Mouse (Mus musculus) forebrain, postnatal 0 days (tissue): ENCODE results near the gene Sipa1l3. TPM values are rescaled to one million over a fixed set of nuclear protein-coding genes. Genes with fewer than 3 reads are reported as not detected.

ENCODE experiments used
- ATAC-seq: fragments of 200-750 bp; cut with Nextera tagmentation; 2 replicates; pipeline ENCODE4 v1.8.0; 2017; ENCODE audit warnings: mild to moderate bottlenecking, moderate library complexity
- DNase-seq: peaks from one replicate; pipeline ENCODE4 v3.0.0-alpha.2; 2015
- H3K27ac ChIP-seq: fragments of 300-500 bp; sonication (generic); 2 replicates; pipeline ENCODE4 v1.5.1; 2014; ENCODE audit warnings: low read depth, mild to moderate bottlenecking, antibody characterized with exemption, low read length, moderate library complexity, mixed read lengths
- H3K27me3 ChIP-seq: fragments of 300-500 bp; sonication (generic); 2 replicates; pipeline ENCODE4 v1.6.1; 2014; ENCODE audit warnings: mild to moderate bottlenecking, low read length, mixed read lengths; ENCODE audit not compliant: insufficient read depth
- H3K36me3 ChIP-seq: fragments of 300-500 bp; sonication (generic); 2 replicates; pipeline ENCODE4 v1.6.1; 2014; ENCODE audit warnings: mild to moderate bottlenecking, moderate library complexity; ENCODE audit not compliant: insufficient read depth
- H3K4me1 ChIP-seq: fragments of 300-500 bp; sonication (generic); 2 replicates; pipeline ENCODE4 v1.6.1; 2014; ENCODE audit warnings: antibody characterized with exemption; ENCODE audit not compliant: insufficient read depth
- H3K4me2 ChIP-seq: fragments of 300-500 bp; sonication (generic); 2 replicates; pipeline ENCODE4 v1.6.1; 2014; ENCODE audit warnings: low read depth, mild to moderate bottlenecking, moderate library complexity
- H3K4me3 ChIP-seq: fragments of 300-500 bp; sonication (generic); 2 replicates; pipeline ENCODE4 v1.5.1; 2014; ENCODE audit warnings: low read depth, low read length, mixed read lengths
- H3K9ac ChIP-seq: fragments of 300-500 bp; sonication (generic); 2 replicates; pipeline ENCODE4 v1.6.1; 2014; ENCODE audit warnings: mild to moderate bottlenecking
- H3K9me3 ChIP-seq: fragments of 300-500 bp; sonication (generic); 2 replicates; pipeline ENCODE4 v1.6.1; 2016; ENCODE audit warnings: low read length
- CTCF ChIP-seq: sonication (generic); IDR thresholded peaks from 2 replicates; pipeline ENCODE4 v1.5.1; 2016; ENCODE audit warnings: antibody characterized with exemption, control low read depth, low read depth
- WGBS: fragments of 180-500 bp; shearing (Covaris S2); extraction: QIAGEN DNeasy Blood & Tissue Kit; methylation state at CpG from one replicate; pipeline ENCODE4 v1.1.7; 2014; 5-methylcytosine and 5-hydroxymethylcytosine counted together
- polyA plus RNA-seq: library from polyadenylated mRNA; unstranded; fragments of >200 nt; fragmentation: Nextera tagmentation; extraction: Ambion mirVana; gene quantifications from 2 replicates; pipeline ENCODE4 v1.2.1, GENCODE M21; 2015
- total RNA-seq: library from RNA; depleted of rRNA; stranded (reverse); fragments of >200 nt; gene quantifications from 2 replicates; pipeline ENCODE4 v1.2.3, GENCODE M21; 2014

Gene Sipa1l3
- total and polyA plus RNA-seq, 2 experiments from 2014 or later: 12.1 to 44.1 TPM

GRCm38 (mm10) chr7:29499071-29499470, 19.4 kb downstream of the Sipa1l3 start:
- WGBS: 87% methylated on average over 6 of the region's 6 CpGs

GRCm38 (mm10) chr7:29496953-29497590, 21.4 kb downstream of the Sipa1l3 start:
- H3K4me1 ChIP-seq: no peaks in the 10 kb centered on the region
- WGBS: 56% methylated on average over 10 of the region's 10 CpGs
- no peak overlapping the region for H3K27ac ChIP-seq
- ATAC-seq (0 out of 2 replicates have a peak, but pooled peaks have one; percentile 8), DNase-seq (peak; percentile 18)
- H3K4me3 ChIP-seq: no peak overlapping the region
- no peak overlapping the region for H3K9ac ChIP-seq
- no peak overlapping the region for H3K4me2 ChIP-seq
- H3K36me3 ChIP-seq: no peaks in the 10 kb centered on the region
- TF ChIP-seq CTCF: no peak
- no peaks in the 10 kb centered on the region for H3K27me3 ChIP-seq
- no peaks in the 10 kb centered on the region for H3K9me3 ChIP-seq

More at GRCm38 (mm10) chr7:29499071-29499470, 19.4 kb downstream of the Sipa1l3 start:
- Histone ChIP-seq H3K9me3 (no peaks in the 10 kb centered on the region), H3K36me3 (no peaks in the 10 kb centered on the region), H3K27me3 (no peaks in the 10 kb centered on the region), H3K9ac (no peak overlapping the region), H3K4me2 (no peak overlapping the region), H3K4me3 (no peak overlapping the region), H3K4me1 (no peaks in the 10 kb centered on the region), H3K27ac (no peak overlapping the region)
- ATAC-seq: no peak
- TF ChIP-seq CTCF: no peak
- DNase-seq: no peak

DNA sequence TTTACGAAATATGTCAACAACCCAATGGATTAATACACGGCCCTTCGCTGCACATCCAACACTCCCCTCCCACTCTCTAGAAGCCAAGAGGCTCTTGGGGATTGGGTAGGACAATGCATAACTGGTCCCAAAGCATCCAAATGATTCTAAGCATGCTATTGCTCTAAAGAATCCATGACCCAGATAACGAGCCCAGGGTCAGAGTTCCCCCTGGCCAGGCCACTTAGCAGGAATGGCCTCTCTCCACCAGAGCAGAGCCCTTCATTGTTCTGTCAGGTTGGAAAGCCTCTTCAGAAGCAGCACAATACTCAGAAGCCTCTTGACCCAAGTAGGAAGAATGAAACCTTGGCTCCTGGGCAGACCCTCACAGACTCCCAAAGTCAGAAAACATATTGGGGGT, 22.1 kb downstream of the Sipa1l3 start:
- no peak for TF ChIP-seq CTCF
- Histone ChIP-seq H3K9me3 (no peaks in the 10 kb centered on the region), H3K27ac (no peak overlapping the region), H3K4me2 (no peak overlapping the region), H3K4me1 (no peaks in the 10 kb centered on the region), H3K36me3 (no peaks in the 10 kb centered on the region), H3K4me3 (no peak overlapping the region), H3K9ac (no peak overlapping the region), H3K27me3 (no peaks in the 10 kb centered on the region)
- WGBS: 57% methylated on average over 4 of the region's 4 CpGs
- no peak for ATAC-seq
- no peak for DNase-seq

DNA sequence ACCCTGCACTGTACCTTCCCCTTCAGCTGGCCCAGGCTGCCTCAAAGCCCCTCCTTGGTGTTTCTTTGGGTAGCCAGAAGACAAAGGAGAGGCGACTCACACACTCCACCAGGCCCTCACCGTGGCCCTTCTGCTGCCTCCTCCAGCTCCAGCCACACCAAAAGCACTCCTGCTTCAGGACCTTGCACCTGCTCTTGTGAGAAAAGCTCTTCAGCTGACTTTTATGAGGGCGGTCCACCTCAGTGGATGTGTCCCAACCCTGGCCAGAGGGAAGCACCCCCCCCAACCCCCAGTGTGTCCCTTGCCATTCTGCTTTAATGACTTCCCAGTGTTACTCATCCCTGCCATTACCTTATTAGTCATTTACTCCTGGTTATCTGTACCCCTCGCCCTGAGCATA, 22.6 kb downstream of the Sipa1l3 start:
- no peak overlapping the region for H3K27ac ChIP-seq
- no peak for ATAC-seq
- DNase-seq: no peak
- no peaks in the 10 kb centered on the region for H3K36me3 ChIP-seq
- H3K27me3 ChIP-seq: no peaks in the 10 kb centered on the region
- 59% methylated on average over 4 of the region's 4 CpGs for WGBS
- no peak overlapping the region for H3K4me3 ChIP-seq
- TF ChIP-seq CTCF: no peak
- no peaks in the 10 kb centered on the region for H3K4me1 ChIP-seq
- no peak overlapping the region for H3K9ac ChIP-seq
- no peak overlapping the region for H3K4me2 ChIP-seq
- no peaks in the 10 kb centered on the region for H3K9me3 ChIP-seq

DNA sequence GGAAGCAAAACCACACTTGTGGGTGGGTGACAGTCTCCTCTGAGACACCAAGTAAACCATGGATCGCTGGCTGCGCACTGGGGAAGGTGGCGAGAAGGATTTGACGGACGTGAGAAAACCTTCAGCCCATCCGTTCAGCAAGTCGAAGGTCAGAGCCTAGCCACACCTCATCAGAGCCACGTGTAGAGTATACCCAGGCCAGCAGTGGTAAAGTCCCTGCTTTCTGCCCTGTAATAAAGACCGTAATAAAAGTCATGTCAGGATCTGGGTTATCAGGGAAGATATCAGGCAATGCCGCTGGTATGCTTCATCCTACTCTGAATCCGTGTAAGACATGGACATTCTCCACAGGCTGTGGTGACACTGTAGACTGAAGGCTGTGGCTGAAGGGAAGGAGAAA, 23.6 kb downstream of the Sipa1l3 start:
- H3K4me2 ChIP-seq: no peak overlapping the region
- H3K4me1 ChIP-seq: peaks cover 2% of the 10 kb centered on the region; the same call in 1 of the 2 replicates
- H3K9me3 ChIP-seq: no peaks in the 10 kb centered on the region
- no peak for TF ChIP-seq CTCF
- no peak overlapping the region for H3K9ac ChIP-seq
- WGBS: 94% methylated on average over 11 of the region's 11 CpGs
- no peaks in the 10 kb centered on the region for H3K36me3 ChIP-seq
- H3K27ac ChIP-seq: no peak overlapping the region
- no peaks in the 10 kb centered on the region for H3K27me3 ChIP-seq
- ATAC-seq (no peak), DNase-seq (no peak)
- H3K4me3 ChIP-seq: no peak overlapping the region

DNA sequence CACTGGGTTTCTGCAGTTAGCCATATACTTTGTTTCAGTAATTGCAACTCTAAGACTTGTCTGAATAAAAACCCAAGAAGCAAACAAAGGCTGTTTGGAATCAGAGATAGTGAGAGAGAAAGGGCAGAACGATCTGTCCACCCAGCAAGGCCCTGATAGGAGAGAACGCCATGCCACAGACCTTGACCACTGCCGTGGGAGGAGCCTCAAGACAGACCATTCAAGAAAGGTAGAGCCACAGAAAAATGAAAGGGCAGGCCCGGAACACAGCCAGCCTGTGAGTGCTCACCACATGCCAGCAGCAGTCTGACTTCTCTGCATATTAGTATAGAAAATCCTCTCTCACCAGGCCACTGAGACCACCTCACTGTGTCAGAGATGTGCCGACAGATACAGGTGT, 24.4 kb downstream of the Sipa1l3 start:
- ATAC-seq (no peak), DNase-seq (no peak)
- WGBS: 86% methylated on average over 5 of the region's 5 CpGs
- Histone ChIP-seq H3K27ac (no peak overlapping the region), H3K36me3 (no peaks in the 10 kb centered on the region), H3K4me1 (peaks cover 2% of the 10 kb centered on the region; the same call in 1 of the 2 replicates), H3K9ac (no peak overlapping the region), H3K9me3 (no peaks in the 10 kb centered on the region), H3K27me3 (no peaks in the 10 kb centered on the region), H3K4me3 (no peak overlapping the region), H3K4me2 (no peak overlapping the region)
- TF ChIP-seq CTCF: no peak

DNA sequence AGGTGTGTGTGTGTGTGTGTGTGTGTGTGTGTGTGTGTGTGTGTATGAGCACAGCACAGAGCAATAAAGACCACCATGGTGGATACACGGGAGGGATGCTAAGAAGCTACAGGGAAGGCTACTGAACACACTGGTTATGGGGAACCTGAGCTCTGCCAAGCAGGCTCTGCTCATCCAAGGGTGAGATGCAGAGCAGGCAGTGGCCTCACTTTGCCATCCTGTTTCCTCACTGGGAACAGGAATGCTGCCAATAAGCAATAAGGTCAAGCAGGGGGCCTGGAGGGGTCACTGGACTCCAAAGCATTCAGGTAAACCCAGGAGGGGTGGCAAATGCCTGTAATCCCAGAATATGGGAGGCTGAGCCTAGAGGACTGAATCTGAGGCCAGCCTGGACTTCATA, 25.4 kb downstream of the Sipa1l3 start:
- no peak for TF ChIP-seq CTCF
- WGBS: 63% methylated on average over 1 of the region's 1 CpGs
- H3K4me3 ChIP-seq: no peak overlapping the region
- H3K9me3 ChIP-seq: no peaks in the 10 kb centered on the region
- no peaks in the 10 kb centered on the region for H3K36me3 ChIP-seq
- no peak overlapping the region for H3K27ac ChIP-seq
- no peaks in the 10 kb centered on the region for H3K27me3 ChIP-seq
- no peak overlapping the region for H3K9ac ChIP-seq
- H3K4me1 ChIP-seq: peaks cover 2% of the 10 kb centered on the region; the same call in 1 of the 2 replicates
- DNase-seq: no peak
- no peak overlapping the region for H3K4me2 ChIP-seq
- ATAC-seq: no peak
